Mouse (Mus musculus) inflammation-experienced regulatory T-cells (primary cell): ENCODE results near the gene Kdm4b. TPM values are rescaled to one million over a fixed set of nuclear protein-coding genes. Genes with fewer than 3 reads are reported as not detected.

Source experiments
- polyA plus RNA-seq, 2 experiments: library from polyadenylated mRNA; unstranded; fragments of 100-300 nt; shearing (Covaris generic); gene quantifications; one replicate each; pipeline ENCODE4 v1.2.1; 2017

The Kdm4b gene
- polyA plus RNA-seq, result 10 to 100 TPM; 46.8 to 61.2 TPM

DNA sequence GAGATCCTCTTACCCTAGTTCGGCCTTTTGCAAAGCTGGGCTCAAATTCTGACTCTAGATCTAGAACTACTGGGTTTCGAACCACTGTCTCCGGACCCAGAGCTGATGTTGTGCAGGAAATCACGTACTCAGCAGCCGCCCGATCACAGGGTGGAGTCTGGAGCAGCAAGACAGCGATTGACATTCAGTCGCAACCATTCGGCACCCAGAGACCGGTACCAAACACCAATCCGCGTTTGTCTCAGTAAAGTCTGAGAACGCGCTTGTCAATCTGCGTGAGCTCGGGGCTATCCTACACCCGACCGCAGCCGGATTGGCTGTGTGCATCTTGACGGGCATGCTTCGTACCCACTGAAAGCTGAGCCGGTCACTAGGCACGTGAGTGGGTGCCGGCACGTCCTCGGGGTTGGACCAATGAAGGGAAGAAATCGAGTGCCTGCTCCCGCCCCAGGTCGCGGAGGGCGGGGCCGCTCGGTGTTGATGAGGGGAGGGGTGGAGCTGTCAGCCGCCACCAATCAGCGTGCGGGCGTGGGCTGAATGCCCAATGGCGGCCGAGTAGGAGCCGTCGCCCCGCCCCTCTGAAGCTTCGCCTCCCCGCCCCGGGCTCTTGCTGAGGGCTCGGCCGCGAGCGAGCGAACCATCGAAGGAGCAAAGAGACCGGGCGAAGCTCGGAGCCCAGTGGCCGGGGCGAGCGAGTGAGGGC lies at the start of gene Kdm4b:
Kdm4b (plus strand) TSS at position 613 of the 703 bp plus-strand sequence.

DNA sequence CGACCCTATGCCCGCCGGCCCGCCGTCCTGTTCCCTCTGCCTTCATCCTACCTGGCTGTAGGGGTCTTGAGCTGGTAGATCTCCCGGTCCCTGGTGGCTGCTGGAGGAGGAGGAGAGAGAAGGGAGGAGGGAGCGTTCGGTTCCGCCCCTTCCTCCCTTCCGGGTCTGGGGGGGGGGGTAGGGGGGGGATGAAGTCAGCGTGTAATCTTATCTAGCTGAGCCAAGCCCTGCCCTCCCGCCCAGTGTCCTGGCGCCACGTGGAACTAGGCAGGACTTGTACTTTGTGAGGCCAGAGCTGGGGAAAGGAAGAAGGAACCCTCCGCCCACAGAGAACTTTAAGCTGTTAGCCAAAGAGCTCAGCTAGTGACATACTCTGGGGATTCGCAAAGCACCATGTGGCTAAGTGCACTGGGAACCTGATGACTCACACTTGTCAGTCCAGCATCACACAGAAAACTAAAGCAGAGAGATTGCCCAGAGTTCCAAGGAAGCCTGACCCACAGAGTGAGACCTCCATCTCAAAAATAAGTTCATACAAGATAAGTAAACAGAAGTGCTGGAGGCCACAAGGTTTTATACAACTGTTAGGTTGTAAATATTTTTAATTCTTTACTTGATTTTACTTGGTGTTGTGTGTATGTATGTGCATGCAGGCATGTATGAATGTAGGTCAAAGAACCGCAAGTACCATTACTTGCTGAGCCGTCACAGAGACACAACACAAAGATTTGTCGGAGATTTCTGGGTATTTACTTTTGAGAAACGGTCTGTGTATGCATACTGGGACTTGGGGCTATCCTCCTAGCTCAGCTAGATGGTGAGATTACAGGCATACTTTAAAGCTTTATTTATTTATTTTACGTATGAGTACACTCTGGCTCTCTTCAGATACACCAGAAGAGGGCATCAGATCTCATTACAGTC lies 49.0 kb upstream of the Kdm4b start, which contains the start of gene Ticam1:
Ticam1 (minus strand) TSS at position 144 of the 924 bp plus-strand sequence.

DNA sequence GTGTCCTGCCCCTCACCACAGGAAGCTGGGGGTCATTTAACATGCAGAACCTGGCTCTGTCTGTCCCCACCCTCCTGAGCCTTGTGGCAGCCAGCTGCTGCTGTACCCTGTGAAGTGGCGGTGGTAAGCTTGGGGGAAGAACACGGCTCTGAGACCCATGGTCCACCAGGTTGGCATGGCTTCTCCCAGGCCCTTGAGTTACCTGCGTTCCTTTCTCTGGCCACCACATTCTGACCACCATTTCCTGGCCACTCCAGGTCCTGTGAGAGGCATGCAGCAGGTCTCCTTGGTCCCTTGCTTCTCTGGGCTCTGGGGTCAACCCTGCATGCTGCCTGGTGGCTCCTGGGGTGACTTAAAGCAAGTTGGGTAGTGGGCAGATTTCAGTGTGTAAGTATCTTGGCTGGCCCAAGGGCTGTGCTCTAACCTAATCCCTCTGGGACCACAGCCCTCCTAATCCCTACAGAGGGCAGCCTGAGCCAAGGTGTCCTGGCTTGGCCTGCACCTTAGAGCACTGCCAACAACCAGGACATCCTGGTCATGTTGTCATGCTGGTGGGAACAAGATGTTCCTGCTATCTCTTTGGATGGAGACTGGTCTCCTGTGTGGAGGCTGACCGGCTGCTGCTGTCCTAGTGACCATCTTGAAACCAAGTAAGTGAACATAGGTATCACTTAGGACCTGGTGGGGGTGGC lies 33.2 kb upstream of the Kdm4b start, which contains the start of gene Plin3:
Plin3 (minus strand) TSS at position 343 of the 692 bp plus-strand sequence.

DNA sequence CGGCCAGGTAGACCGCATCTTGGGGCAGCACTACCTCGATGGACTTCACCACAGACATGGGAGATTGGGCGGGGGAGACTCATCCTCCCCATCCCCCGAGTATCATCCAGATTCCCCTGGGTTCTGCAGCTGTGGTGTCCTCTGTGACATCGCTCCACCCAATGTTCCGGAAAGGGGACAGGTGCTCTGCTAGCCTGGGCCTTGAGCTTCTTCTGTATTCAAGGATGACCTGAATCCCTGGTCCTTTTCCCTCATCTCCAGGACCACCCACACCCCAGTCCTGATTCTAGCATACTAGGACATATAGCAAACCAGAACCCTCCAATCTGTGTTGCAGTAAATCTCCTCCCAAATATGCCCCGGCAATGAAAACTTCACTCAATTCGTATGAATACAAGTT lies 25.7 kb upstream of the Kdm4b start, which contains the start of gene Arrdc5:
Arrdc5 (minus strand) TSS at position 101 of the 400 bp plus-strand sequence.

DNA sequence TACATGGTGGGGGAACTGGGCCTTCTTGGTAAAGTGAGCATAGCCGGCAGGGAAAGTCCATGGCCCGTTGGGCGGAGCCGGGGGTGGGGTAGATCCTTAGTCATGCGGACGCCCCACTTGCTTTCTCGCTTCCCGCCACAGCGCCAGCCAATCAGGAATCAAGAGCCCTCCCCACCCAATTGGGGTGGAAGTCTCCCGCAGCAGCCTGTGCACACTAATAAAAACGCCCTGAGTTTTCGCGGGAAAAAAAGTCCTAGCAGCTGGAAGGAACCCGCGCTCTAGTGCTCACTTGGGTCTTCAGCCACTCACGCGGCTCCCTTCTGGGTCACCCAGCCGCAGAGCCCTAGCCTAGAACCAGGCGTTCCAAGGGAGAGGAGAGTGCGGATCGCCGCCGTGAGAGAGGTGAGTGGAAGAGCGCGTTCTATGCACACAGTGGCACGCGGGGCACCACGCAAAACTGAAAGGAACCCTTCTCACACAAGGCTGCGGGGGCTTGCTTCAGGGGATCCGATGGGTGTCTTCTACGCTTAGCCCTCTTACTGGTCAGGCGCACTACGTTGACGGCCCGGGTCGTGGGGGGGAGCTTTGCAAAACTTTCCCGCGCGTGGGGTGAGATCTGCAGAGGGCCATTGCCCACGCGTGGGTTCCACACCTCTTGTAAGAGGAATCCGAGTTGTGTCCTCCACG lies 22.6 kb upstream of the Kdm4b start, which contains the start of gene Uhrf1:
Uhrf1 (plus strand) TSS at position 162 of the 687 bp plus-strand sequence.

Other genes with a start within 250 kb of the Kdm4b start
- 100 to 1,000 TPM; 137 to 167 TPM for gene Hdgfl2, start 246.4 kb upstream of the Kdm4b start, polyA plus RNA-seq
- gene Plin4, start 216.3 kb upstream of the Kdm4b start, polyA plus RNA-seq, result not detected
- not detected for gene Plin5, start 208.5 kb upstream of the Kdm4b start, polyA plus RNA-seq
- gene Lrg1, start 204.1 kb upstream of the Kdm4b start, polyA plus RNA-seq, result under 1 TPM; 0.20 to 0.29 TPM
- under 1 TPM; 0.20 to 0.59 TPM for gene Sema6b, start 185.7 kb upstream of the Kdm4b start, polyA plus RNA-seq
- 10 to 100 TPM; 28.7 to 32.9 TPM for gene Tnfaip8l1, start 163.6 kb upstream of the Kdm4b start, polyA plus RNA-seq
- gene Mydgf, start 142.1 kb upstream of the Kdm4b start, polyA plus RNA-seq, result 10 to 100 TPM; 53.0 to 57.5 TPM
- 10 to 100 TPM; 48.5 to 51.0 TPM for gene Dpp9, start 107.2 kb upstream of the Kdm4b start, polyA plus RNA-seq
- 10 to 100 TPM; 16.2 to 27.8 TPM for gene Fem1a, start 69.3 kb upstream of the Kdm4b start, polyA plus RNA-seq
- gene Ticam1, start 49.3 kb upstream of the Kdm4b start, polyA plus RNA-seq, result 1 to 10 TPM; 7.4 to 7.6 TPM
- gene Plin3, start 33.2 kb upstream of the Kdm4b start, polyA plus RNA-seq, result 10 to 100 TPM; 32.9 to 34.3 TPM
- gene Arrdc5, start 25.8 kb upstream of the Kdm4b start, polyA plus RNA-seq, result under 1 TPM; 0.14 to 0.72 TPM
- gene Uhrf1, start 22.7 kb upstream of the Kdm4b start, polyA plus RNA-seq, result 1 to 10 TPM; 7.9 to 8.8 TPM
- gene Ptprs, start 150.4 kb downstream of the Kdm4b start, polyA plus RNA-seq, result 10 to 100 TPM; 23.5 to 43.5 TPM
- gene Znrf4, start 186.4 kb downstream of the Kdm4b start, polyA plus RNA-seq, result not detected
- gene Gm20219, start 228.3 kb downstream of the Kdm4b start, polyA plus RNA-seq, result under 1 TPM; 0.44 to 0.99 TPM